Mouse (Mus musculus) lung, adult 2 months (tissue): ENCODE measurements around the gene Mamstr. TPM values are rescaled to one million over a fixed set of nuclear protein-coding genes. Genes with fewer than 3 reads are reported as not detected.
"Not testable (repeated sequence)": the region's sequence is repeated elsewhere in the genome, so short reads cannot be mapped to it uniquely, and the experiment has no call there.

Source experiments
- DNase-seq: peaks from one replicate; pipeline ENCODE4 v3.0.0; 2022
- H3K4me1 ChIP-seq: fragments of 200-500 bp; 2 replicates; pipeline ENCODE4 v1.6.1; 2011; ENCODE audit warnings: low read length; ENCODE audit not compliant: control insufficient read depth, insufficient read depth
- H3K4me3 ChIP-seq: fragments of 200-500 bp; replicated peaks from 2 replicates; pipeline ENCODE3; 2011; ENCODE audit warnings: low read depth, mild to moderate bottlenecking, control low read depth, low read length; ENCODE audit errors: extremely low read depth
- CTCF ChIP-seq: fragments of 200-500 bp; IDR thresholded peaks from 2 replicates; pipeline ENCODE4 v1.5.1; 2011; ENCODE audit warnings: mild to moderate bottlenecking, low read length, control low read depth; ENCODE audit not compliant: insufficient read depth
- POLR2A ChIP-seq: fragments of 200-500 bp; IDR thresholded peaks from 2 replicates; pipeline ENCODE4 v1.6.1; 2011; ENCODE audit warnings: low read depth, mild to moderate bottlenecking, control low read depth, low read length, borderline replicate concordance; ENCODE audit errors: extremely low read depth
- WGBS: fragments of 180-500 bp; shearing (Covaris S2); methylation state at CpG from one replicate; pipeline ENCODE4 v1.1.7; 2018; 5-methylcytosine and 5-hydroxymethylcytosine counted together
- polyA plus RNA-seq: library from polyadenylated mRNA; depleted of rRNA; stranded (reverse); fragments of >200 nt; gene quantifications from 2 replicates; pipeline ENCODE4 v1.2.3, GENCODE M21; 2012

Mamstr gene
- polyA plus RNA-seq, 1 experiment = 13.2 TPM

- WGBS = 84% methylated on average over 7 of the region's 7 CpGs
- H3K4me1 ChIP-seq = peaks cover 12% of the 10 kb centered on the region
- TF ChIP-seq CTCF = no peak
- no peak for TF ChIP-seq POLR2A
- no peak for DNase-seq
- H3K4me3 ChIP-seq = no peak overlapping the region
Observed at GRCm38 (mm10) chr7:45645591-45645971, 5.8 kb downstream of the Mamstr start.

- H3K4me1 ChIP-seq = peaks cover 5% of the 10 kb centered on the region; the same call in 1 of the 2 replicates
- DNase-seq = no peak
- no peak overlapping the region for H3K4me3 ChIP-seq
- TF ChIP-seq CTCF (no peak), POLR2A (no peak)
- 83% methylated on average over 4 of the region's 4 CpGs for WGBS
Observed at GRCm38 (mm10) chr7:45646671-45647070, 6.9 kb downstream of the Mamstr start.

- H3K4me1 ChIP-seq = peaks cover 2% of the 10 kb centered on the region; the same call in 1 of the 2 replicates
- TF ChIP-seq POLR2A = no peak
- TF ChIP-seq CTCF = no peak
- H3K4me3 ChIP-seq = no peak overlapping the region
- no peak for DNase-seq
- 68% methylated on average over 8 of the region's 8 CpGs for WGBS
Observed at GRCm38 (mm10) chr7:45649351-45649750, 9.6 kb downstream of the Mamstr start.

GRCm38 (mm10) chr7:45650484-45650883 lies 10.7 kb downstream of the Mamstr start:
- not testable (repeated sequence) for DNase-seq, H3K4me3 ChIP-seq, H3K4me1 ChIP-seq
- WGBS = 92% methylated on average over 20 of the region's 20 CpGs

- DNase-seq = no peak
- 30% methylated on average over 17 of the region's 17 CpGs for WGBS
- TF ChIP-seq CTCF = no peak
- no peak for TF ChIP-seq POLR2A
Observed at GRCm38 (mm10) chr7:45654424-45655047, 14.8 kb downstream of the Mamstr start.

GRCm38 (mm10) chr7:45660746-45661478 lies 21.1 kb downstream of the Mamstr start:
- no peak for DNase-seq
- TF ChIP-seq POLR2A (no peak), CTCF (no peak)
- 70% methylated on average over 11 of the region's 11 CpGs for WGBS
- Histone ChIP-seq H3K4me3 (no peak overlapping the region), H3K4me1 (no peaks in the 10 kb centered on the region)

More at GRCm38 (mm10) chr7:45654424-45655047, 14.8 kb downstream of the Mamstr start:
- no peaks in the 10 kb centered on the region for H3K4me1 ChIP-seq
- no peak overlapping the region for H3K4me3 ChIP-seq

GRCm38 (mm10) chr7:45661702-45662101 lies 21.9 kb downstream of the Mamstr start:
- not testable (repeated sequence) for DNase-seq, H3K4me1 ChIP-seq, H3K4me3 ChIP-seq
- 93% methylated on average over 6 of the region's 6 CpGs for WGBS

- H3K4me3 ChIP-seq = no peak overlapping the region
- TF ChIP-seq POLR2A (no peak), CTCF (no peak)
- no peak for DNase-seq
Observed at GRCm38 (mm10) chr7:45665303-45666138, 25.7 kb downstream of the Mamstr start.

GRCm38 (mm10) chr7:45666161-45666560 lies 26.4 kb downstream of the Mamstr start, which contains the start of gene Fut2:
Fut2 (minus strand) TSS chr7:45666394.
- no peak within 1 kb of the TSS for H3K4me3 ChIP-seq
- no peaks in the 10 kb centered on the region for H3K4me1 ChIP-seq
- 69% methylated on average over 7 of the region's 7 CpGs for WGBS
- no peak for DNase-seq
- TF ChIP-seq POLR2A (no peak), CTCF (no peak)

More at GRCm38 (mm10) chr7:45665303-45666138, 25.7 kb downstream of the Mamstr start:
- 39% methylated on average over 13 of the region's 13 CpGs for WGBS
- H3K4me1 ChIP-seq = no peaks in the 10 kb centered on the region
